Mouse (Mus musculus): ENCODE measurements around the gene Pram1. TPM values are rescaled to one million over a fixed set of nuclear protein-coding genes. Genes with fewer than 3 reads are reported as not detected.
"Not testable (repeated sequence)": the region's sequence is repeated elsewhere in the genome, so short reads cannot be mapped to it uniquely, and the experiment has no call there.

Gene Pram1
- polyA plus RNA-seq, 1 experiment from 2014 or later, result 0.69 TPM

DNA sequence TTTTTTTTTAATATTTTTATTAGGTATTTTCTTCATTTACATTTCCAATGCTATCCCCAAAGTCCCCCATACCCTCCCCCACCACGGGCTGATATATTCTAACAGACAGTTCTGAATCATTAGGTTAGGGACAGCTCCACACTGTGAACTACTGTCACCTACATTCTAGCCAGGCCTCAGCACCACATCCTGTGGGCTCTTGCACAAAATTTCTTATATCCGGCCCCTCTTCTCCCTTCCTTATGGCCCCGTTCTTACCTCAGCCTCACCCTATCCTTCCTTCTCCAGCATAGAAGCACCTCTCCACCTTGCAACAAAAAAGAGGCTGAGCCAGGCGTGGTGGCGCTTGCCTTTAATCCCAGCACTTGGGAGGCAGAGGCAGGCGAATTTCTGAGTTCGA, 27.3 kb upstream of the Pram1 start:
- no peak overlapping the region for H3K4me2 ChIP-seq (ENCODE audit: low read length)
- H3K4me1 ChIP-seq (ENCODE audit: control insufficient read depth in 2 of 2, insufficient read depth in 2 of 2, low read length in 2 of 2), result no peaks in the 10 kb centered on the region
- H3K27ac ChIP-seq (replicated peaks in 1 of 2; ENCODE audit: control insufficient read depth in 1 of 2, insufficient read depth in 1 of 2, low read depth in 2 of 2, low read length in 2 of 2), result no peak overlapping the region
- no peak for ATAC-seq (ENCODE audit: insufficient number of reproducible peaks, insufficient read depth, low FRiP score, low read depth)
- no peaks in the 10 kb centered on the region for H3K9me3 ChIP-seq (ENCODE audit: control insufficient read depth, low read length)
- H3K9ac ChIP-seq (ENCODE audit: low read length), result no peak overlapping the region
- H3K36me3 ChIP-seq (ENCODE audit: control insufficient read depth, insufficient read depth, low read length), result no peaks in the 10 kb centered on the region
- WGBS, result 82% methylated on average over 6 of the region's 7 CpGs
- no peaks in the 10 kb centered on the region for H3K27me3 ChIP-seq (ENCODE audit: control insufficient read depth, insufficient read depth, low read length)
- no peak overlapping the region for H3K4me3 ChIP-seq (ENCODE audit: control insufficient read depth in 1 of 2, insufficient read depth in 1 of 2, low read depth in 1 of 2, low read length in 2 of 2)

DNA sequence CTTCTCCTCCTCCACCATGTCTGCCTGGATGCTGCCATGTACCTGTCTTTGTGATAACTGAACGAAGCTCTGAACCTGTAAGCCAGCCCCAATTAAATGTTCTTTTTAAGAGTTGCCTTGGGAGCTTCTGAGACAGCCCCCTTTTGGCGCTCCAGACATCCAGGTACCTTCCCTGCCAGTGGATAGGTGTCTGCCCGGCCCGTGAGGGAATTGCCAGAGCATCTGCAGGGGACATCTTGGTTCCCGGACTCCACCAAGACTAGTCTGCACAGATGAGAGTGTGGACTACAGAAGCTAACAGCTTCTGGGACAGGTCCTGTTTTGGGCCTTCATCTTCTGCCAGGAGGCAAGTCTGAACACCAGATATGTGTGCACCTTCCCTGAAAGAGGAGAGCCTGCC, 24.1 kb upstream of the Pram1 start:
- not testable (repeated sequence) for H3K4me3 ChIP-seq (ENCODE audit: control insufficient read depth in 1 of 2, insufficient read depth in 1 of 2, low read depth in 1 of 2, low read length in 2 of 2); ATAC-seq (ENCODE audit: insufficient number of reproducible peaks, insufficient read depth, low FRiP score, low read depth); H3K4me2 ChIP-seq (ENCODE audit: low read length); H3K9ac ChIP-seq (ENCODE audit: low read length); H3K27me3 ChIP-seq (ENCODE audit: control insufficient read depth, insufficient read depth, low read length); H3K36me3 ChIP-seq (ENCODE audit: control insufficient read depth, insufficient read depth, low read length); H3K27ac ChIP-seq (replicated peaks in 1 of 2; ENCODE audit: control insufficient read depth in 1 of 2, insufficient read depth in 1 of 2, low read depth in 2 of 2, low read length in 2 of 2); H3K9me3 ChIP-seq (ENCODE audit: control insufficient read depth, low read length); H3K4me1 ChIP-seq (ENCODE audit: control insufficient read depth in 2 of 2, insufficient read depth in 2 of 2, low read length in 2 of 2)
- WGBS, result 71% methylated on average over 5 of the region's 5 CpGs

DNA sequence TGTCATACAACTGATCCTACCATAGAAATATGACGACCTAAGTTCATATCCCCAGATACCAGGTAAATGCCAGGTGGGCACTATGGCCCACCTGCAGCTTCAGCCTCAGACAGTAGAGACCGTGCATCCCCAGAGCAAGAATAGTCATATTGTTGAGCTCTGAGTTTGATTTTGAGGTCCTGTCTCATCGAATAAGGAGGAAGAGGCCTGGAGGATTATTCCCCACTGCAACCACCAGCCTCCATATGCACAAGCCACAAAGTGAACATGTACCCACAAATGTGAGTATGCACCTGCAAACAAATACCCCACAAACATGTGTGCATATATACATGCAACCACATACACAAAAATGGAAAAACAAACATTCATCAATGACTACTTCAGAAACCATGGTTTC, 10.6 kb upstream of the Pram1 start:
- no peak overlapping the region for H3K27ac ChIP-seq (replicated peaks in 1 of 2; ENCODE audit: control insufficient read depth in 1 of 2, insufficient read depth in 1 of 2, low read depth in 2 of 2, low read length in 2 of 2)
- H3K27me3 ChIP-seq (ENCODE audit: control insufficient read depth, insufficient read depth, low read length), result no peaks in the 10 kb centered on the region
- peaks cover 19% of the 10 kb centered on the region for H3K36me3 ChIP-seq (ENCODE audit: control insufficient read depth, insufficient read depth, low read length)
- H3K4me3 ChIP-seq (ENCODE audit: control insufficient read depth in 1 of 2, insufficient read depth in 1 of 2, low read depth in 1 of 2, low read length in 2 of 2), result no peak overlapping the region
- no peak overlapping the region for H3K9ac ChIP-seq (ENCODE audit: low read length)
- H3K4me2 ChIP-seq (ENCODE audit: low read length), result no peak overlapping the region
- no peak for ATAC-seq (ENCODE audit: insufficient number of reproducible peaks, insufficient read depth, low FRiP score, low read depth)
- H3K9me3 ChIP-seq (ENCODE audit: control insufficient read depth, low read length), result no peaks in the 10 kb centered on the region
- peaks cover 11 to 15% of the 10 kb centered on the region in 2 experiments for H3K4me1 ChIP-seq (ENCODE audit: control insufficient read depth in 2 of 2, insufficient read depth in 2 of 2, low read length in 2 of 2)
- WGBS, result 84% methylated on average over 3 of the region's 3 CpGs

DNA sequence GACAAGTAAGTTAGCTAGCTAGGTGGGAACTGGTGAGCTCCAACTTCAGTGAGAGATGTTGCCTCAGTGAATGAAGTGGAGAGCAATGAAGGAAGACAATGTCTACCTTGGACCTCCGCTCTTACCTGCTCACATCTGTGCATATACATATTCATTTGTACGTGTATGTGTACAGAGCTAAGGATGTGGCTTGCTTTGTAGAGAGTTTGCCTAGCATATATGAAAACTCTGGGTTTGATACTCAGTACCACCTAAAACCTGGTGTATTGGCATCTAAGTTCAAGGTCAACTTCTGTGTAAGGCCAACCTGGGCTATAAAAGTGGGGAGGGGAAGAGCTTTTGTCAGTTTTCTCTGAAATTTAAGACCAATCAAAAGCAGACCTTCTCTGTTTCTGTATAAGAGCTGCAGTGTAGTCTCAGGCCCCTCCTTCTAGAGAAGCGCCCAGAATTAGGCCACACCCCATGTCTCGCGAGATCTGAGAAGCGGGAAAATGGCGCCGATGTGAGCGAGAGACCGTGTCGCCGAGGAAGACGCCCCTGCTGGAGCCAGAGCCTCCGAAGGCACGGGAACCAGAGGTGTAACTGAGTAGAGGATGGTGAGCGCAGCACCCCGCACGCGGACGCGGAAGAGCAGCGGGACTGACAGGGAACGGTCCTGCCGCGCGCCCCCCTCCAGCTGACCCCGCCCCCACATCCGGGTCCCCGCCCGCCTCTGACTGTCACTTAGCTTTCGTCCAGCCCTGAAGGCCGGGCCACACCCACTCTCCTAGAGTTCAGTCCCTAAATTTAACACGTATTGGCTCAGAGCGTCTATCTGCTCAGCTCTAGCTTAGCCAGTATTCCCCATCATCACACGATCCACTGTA, 9.0 kb upstream of the Pram1 start, which contains the start of gene Zfp414:
TSS of gene Zfp414 (plus strand) at position 470 of the 866 bp plus-strand sequence.
- peak; percentile 93 for ATAC-seq (ENCODE audit: insufficient number of reproducible peaks, insufficient read depth, low FRiP score, low read depth)
- WGBS, result 3% methylated on average over 27 of the region's 35 CpGs
- H3K4me1 ChIP-seq (ENCODE audit: control insufficient read depth in 2 of 2, insufficient read depth in 2 of 2, low read length in 2 of 2), result peaks cover 11 to 15% of the 10 kb centered on the region in 2 experiments

DNA sequence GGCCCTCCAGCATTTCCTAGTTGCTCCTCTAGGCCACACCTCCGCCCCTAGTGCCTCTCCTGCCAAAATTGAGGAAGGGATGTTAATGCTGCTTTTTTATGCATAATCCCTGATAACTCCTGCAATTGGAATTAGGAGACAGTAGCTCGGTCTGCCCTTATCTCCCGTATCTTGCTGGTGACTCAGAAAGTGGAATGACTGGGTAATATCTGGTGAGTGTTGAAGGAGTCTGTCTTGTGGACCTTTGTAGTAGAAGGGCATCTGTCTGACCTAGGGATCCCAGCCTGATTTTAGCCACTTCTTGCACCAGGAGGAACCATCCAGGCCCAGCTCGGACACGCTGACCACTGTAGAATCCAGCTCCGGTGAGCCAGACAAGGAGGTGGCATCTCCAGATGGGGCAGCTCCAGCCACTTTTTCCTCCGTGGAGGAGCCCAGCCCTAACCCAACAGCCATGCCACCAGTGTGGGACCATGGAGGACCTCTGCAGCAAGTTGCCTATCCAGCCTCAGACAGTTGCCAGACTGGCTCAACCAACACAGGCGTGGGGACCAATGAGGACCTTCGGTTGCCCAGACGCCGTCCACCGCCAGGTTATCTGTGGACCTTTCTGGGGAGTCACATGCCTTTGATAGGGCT, 8.2 kb upstream of the Pram1 start:
- H3K4me2 ChIP-seq (ENCODE audit: low read length), result peak overlapping the region; percentile 82
- H3K9ac ChIP-seq (ENCODE audit: low read length), result peak overlapping the region; percentile 88
- no peaks in the 10 kb centered on the region for H3K27me3 ChIP-seq (ENCODE audit: control insufficient read depth, insufficient read depth, low read length)
- no peak for ATAC-seq (ENCODE audit: insufficient number of reproducible peaks, insufficient read depth, low FRiP score, low read depth)
- H3K4me1 ChIP-seq (ENCODE audit: control insufficient read depth in 2 of 2, insufficient read depth in 2 of 2, low read length in 2 of 2), result peaks cover 11 to 15% of the 10 kb centered on the region in 2 experiments
- H3K27ac ChIP-seq (replicated peaks in 1 of 2; ENCODE audit: control insufficient read depth in 1 of 2, insufficient read depth in 1 of 2, low read depth in 2 of 2, low read length in 2 of 2), result peak overlapping the region; percentile 56 to 98
- H3K36me3 ChIP-seq (ENCODE audit: control insufficient read depth, insufficient read depth, low read length), result peaks cover 24% of the 10 kb centered on the region
- H3K9me3 ChIP-seq (ENCODE audit: control insufficient read depth, low read length), result no peaks in the 10 kb centered on the region
- peak overlapping the region; percentile 70 for H3K4me3 ChIP-seq (ENCODE audit: control insufficient read depth in 1 of 2, insufficient read depth in 1 of 2, low read depth in 1 of 2, low read length in 2 of 2)
- WGBS, result 54% methylated on average over 12 of the region's 12 CpGs

More for the DNA sequence above, 9.0 kb upstream of the Pram1 start, which contains the start of gene Zfp414:
- H3K9me3 ChIP-seq (ENCODE audit: control insufficient read depth, low read length), result no peaks in the 10 kb centered on the region
- peak within 1 kb of the TSS; percentile 96 to 98 for H3K27ac ChIP-seq (replicated peaks in 1 of 2; ENCODE audit: control insufficient read depth in 1 of 2, insufficient read depth in 1 of 2, low read depth in 2 of 2, low read length in 2 of 2)
- peak within 1 kb of the TSS; percentile 88 for H3K9ac ChIP-seq (ENCODE audit: low read length)
- peaks cover 22% of the 10 kb centered on the region for H3K36me3 ChIP-seq (ENCODE audit: control insufficient read depth, insufficient read depth, low read length)
- peak within 1 kb of the TSS; percentile 70 for H3K4me3 ChIP-seq (ENCODE audit: control insufficient read depth in 1 of 2, insufficient read depth in 1 of 2, low read depth in 1 of 2, low read length in 2 of 2)
- H3K4me2 ChIP-seq (ENCODE audit: low read length), result peak within 1 kb of the TSS; percentile 82
- H3K27me3 ChIP-seq (ENCODE audit: control insufficient read depth, insufficient read depth, low read length), result no peaks in the 10 kb centered on the region

DNA sequence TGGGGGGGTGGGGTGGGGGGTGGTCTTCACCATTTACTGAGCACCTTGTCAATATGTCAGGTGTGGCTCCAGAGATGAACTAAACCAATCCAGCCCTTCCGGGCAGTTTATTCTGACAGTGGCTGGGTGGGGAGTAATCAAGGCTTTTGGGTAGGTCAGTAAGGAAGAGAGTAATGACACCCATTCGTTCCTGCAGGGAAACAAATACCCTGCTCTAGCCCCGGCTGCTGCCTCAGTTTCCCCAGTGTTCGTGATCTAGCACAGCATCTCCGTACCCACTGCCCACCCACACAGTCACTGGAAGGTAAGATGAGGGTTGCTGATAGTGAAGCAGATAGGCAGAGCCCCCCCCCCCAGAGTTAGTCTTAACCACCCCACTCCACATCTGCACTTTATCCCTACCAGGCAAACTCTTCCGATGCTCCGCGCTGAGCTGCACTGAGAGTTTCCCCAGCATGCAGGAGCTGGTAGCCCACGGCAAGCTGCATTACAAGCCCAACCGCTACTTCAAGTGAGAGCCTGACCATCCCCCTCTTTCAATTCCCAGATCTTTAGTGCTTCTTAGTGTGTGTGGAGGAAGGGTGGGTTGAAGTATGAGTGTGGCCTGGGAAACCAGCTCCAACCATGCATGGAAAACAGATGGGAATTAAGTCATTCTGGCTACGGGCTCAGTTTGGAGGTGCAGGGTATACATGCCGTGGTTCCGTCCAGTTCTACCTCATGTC, 7.5 kb upstream of the Pram1 start:
- Histone ChIP-seq H3K4me3 (ENCODE audit: control insufficient read depth in 1 of 2, insufficient read depth in 1 of 2, low read depth in 1 of 2, low read length in 2 of 2) (peak overlapping the region in 1 of 2 experiments; percentile 70; a peak in 1 of 4 replicates), H3K27me3 (ENCODE audit: control insufficient read depth, insufficient read depth, low read length) (no peaks in the 10 kb centered on the region), H3K9ac (ENCODE audit: low read length) (0 out of 2 replicates have a peak overlapping the region, but pooled peaks have one; percentile 23), H3K27ac (replicated peaks in 1 of 2; ENCODE audit: control insufficient read depth in 1 of 2, insufficient read depth in 1 of 2, low read depth in 2 of 2, low read length in 2 of 2) (no peak overlapping the region), H3K36me3 (ENCODE audit: control insufficient read depth, insufficient read depth, low read length) (peaks cover 24% of the 10 kb centered on the region), H3K9me3 (ENCODE audit: control insufficient read depth, low read length) (no peaks in the 10 kb centered on the region), H3K4me1 (ENCODE audit: control insufficient read depth in 2 of 2, insufficient read depth in 2 of 2, low read length in 2 of 2) (peaks cover 11 to 15% of the 10 kb centered on the region in 2 experiments), H3K4me2 (ENCODE audit: low read length) (peak overlapping the region; percentile 82)
- no peak for ATAC-seq (ENCODE audit: insufficient number of reproducible peaks, insufficient read depth, low FRiP score, low read depth)
- WGBS, result 79% methylated on average over 13 of the region's 13 CpGs

DNA sequence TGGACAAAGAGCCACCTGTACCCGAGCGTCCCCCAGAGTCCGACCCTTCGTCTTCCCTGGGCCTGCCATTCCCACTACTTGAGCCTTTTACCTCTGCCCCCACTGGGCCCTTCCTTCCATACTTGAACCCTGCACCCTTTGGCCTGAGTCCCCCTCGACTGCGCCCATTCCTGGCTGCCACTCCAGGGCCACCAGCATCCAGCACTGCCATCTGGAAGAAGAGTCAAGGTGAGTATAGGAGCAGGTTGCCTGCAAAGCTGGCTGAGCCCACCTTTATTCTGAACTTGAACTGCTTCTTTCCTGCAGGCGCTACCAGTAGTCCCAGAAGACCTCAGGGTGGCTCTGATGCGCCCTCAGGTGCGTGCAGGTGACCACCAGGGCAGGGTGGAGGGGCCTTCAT, 6.6 kb upstream of the Pram1 start:
- no peak for ATAC-seq (ENCODE audit: insufficient number of reproducible peaks, insufficient read depth, low FRiP score, low read depth)
- peaks cover 24% of the 10 kb centered on the region for H3K36me3 ChIP-seq (ENCODE audit: control insufficient read depth, insufficient read depth, low read length)
- H3K27ac ChIP-seq (replicated peaks in 1 of 2; ENCODE audit: control insufficient read depth in 1 of 2, insufficient read depth in 1 of 2, low read depth in 2 of 2, low read length in 2 of 2), result no peak overlapping the region
- no peak overlapping the region for H3K4me2 ChIP-seq (ENCODE audit: low read length)
- no peaks in the 10 kb centered on the region for H3K9me3 ChIP-seq (ENCODE audit: control insufficient read depth, low read length)
- peaks cover 11 to 15% of the 10 kb centered on the region in 2 experiments for H3K4me1 ChIP-seq (ENCODE audit: control insufficient read depth in 2 of 2, insufficient read depth in 2 of 2, low read length in 2 of 2)
- H3K9ac ChIP-seq (ENCODE audit: low read length), result no peak overlapping the region
- H3K27me3 ChIP-seq (ENCODE audit: control insufficient read depth, insufficient read depth, low read length), result no peaks in the 10 kb centered on the region
- H3K4me3 ChIP-seq (ENCODE audit: control insufficient read depth in 1 of 2, insufficient read depth in 1 of 2, low read depth in 1 of 2, low read length in 2 of 2), result no peak overlapping the region
- WGBS, result 96% methylated on average over 9 of the region's 9 CpGs

All from heart, embryonic 14.5 days (tissue).